Mouse (Mus musculus) heart, embryonic 11.5 days (tissue): ENCODE measurements around the gene Kdm1b. TPM values are rescaled to one million over a fixed set of nuclear protein-coding genes. Genes with fewer than 3 reads are reported as not detected.

ENCODE experiments used
- ATAC-seq: fragments of 200-750 bp; cut with Nextera tagmentation; replicated peaks from 2 replicates; pipeline ENCODE4 v1.8.0; 2017; ENCODE audit warnings: moderate library complexity; ENCODE audit not compliant: insufficient number of reproducible peaks, low FRiP score, low TSS enrichment
- H3K27ac ChIP-seq: fragments of 300-500 bp; sonication (generic); 2 replicates; pipeline ENCODE4 v1.5.1; 2014; ENCODE audit warnings: mild to moderate bottlenecking, low read depth, low read length
- H3K27me3 ChIP-seq: fragments of 300-500 bp; sonication (generic); 2 replicates; pipeline ENCODE4 v1.6.1; 2014; ENCODE audit warnings: mild to moderate bottlenecking, low read length, mixed read lengths; ENCODE audit not compliant: control insufficient read depth, insufficient read depth
- H3K36me3 ChIP-seq: fragments of 300-500 bp; sonication (generic); 2 replicates; pipeline ENCODE4 v1.6.1; 2014; ENCODE audit warnings: mild to moderate bottlenecking, low read length, moderate library complexity, mixed read lengths; ENCODE audit not compliant: control insufficient read depth, insufficient read depth
- H3K4me1 ChIP-seq: fragments of 300-500 bp; sonication (generic); 2 replicates; pipeline ENCODE4 v1.6.1; 2014; ENCODE audit warnings: low read length; ENCODE audit not compliant: control insufficient read depth, insufficient read depth
- H3K4me2 ChIP-seq: fragments of 300-500 bp; sonication (generic); 2 replicates; pipeline ENCODE4 v1.6.1; 2014; ENCODE audit warnings: mild to moderate bottlenecking, moderate library complexity
- H3K4me3 ChIP-seq: fragments of 300-500 bp; sonication (generic); 2 replicates; pipeline ENCODE4 v1.5.1; 2014; ENCODE audit warnings: low read depth, low read length
- H3K9ac ChIP-seq: fragments of 300-500 bp; sonication (generic); 2 replicates; pipeline ENCODE4 v1.6.1; 2014; ENCODE audit warnings: mild to moderate bottlenecking, low read depth, low read length, moderate library complexity
- H3K9me3 ChIP-seq: fragments of 300-500 bp; sonication (generic); replicated peaks from 2 replicates; pipeline ENCODE4 v1.6.1; 2016; ENCODE audit warnings: low read length; ENCODE audit not compliant: control insufficient read depth
- WGBS: fragments of 180-500 bp; shearing (Covaris S2); extraction: QIAGEN DNeasy Blood & Tissue Kit; methylation state at CpG from one replicate; pipeline ENCODE4 v1.1.7; 2014; ENCODE audit not compliant: insufficient replicate concordance; 5-methylcytosine and 5-hydroxymethylcytosine counted together
- polyA plus RNA-seq: library from polyadenylated mRNA; unstranded; fragments of >200 nt; fragmentation: Nextera tagmentation; extraction: Ambion mirVana; gene quantifications from 2 replicates; pipeline ENCODE4 v1.2.1, GENCODE M21; 2014

Kdm1b gene
- polyA plus RNA-seq, 1 experiment from 2014 or later, result 6.5 TPM

GRCm38 (mm10) chr13:47124449-47124848 is 81.2 kb downstream of the Kdm1b start:
- H3K36me3 ChIP-seq, result no peaks in the 10 kb centered on the region
- no peak overlapping the region for H3K9ac ChIP-seq
- H3K4me3 ChIP-seq, result no peak overlapping the region
- 32% methylated on average over 3 of the region's 3 CpGs for WGBS
- H3K9me3 ChIP-seq, result no peaks in the 10 kb centered on the region
- no peak overlapping the region for H3K27ac ChIP-seq
- no peak for ATAC-seq
- peaks cover 7% of the 10 kb centered on the region; the same call in 1 of the 2 replicates for H3K27me3 ChIP-seq
- peaks cover 18% of the 10 kb centered on the region for H3K4me1 ChIP-seq
- no peak overlapping the region for H3K4me2 ChIP-seq

GRCm38 (mm10) chr13:47124986-47125385 is 81.7 kb downstream of the Kdm1b start:
- Histone ChIP-seq H3K4me2 (no peak overlapping the region), H3K9ac (no peak overlapping the region), H3K4me3 (no peak overlapping the region), H3K27ac (no peak overlapping the region), H3K36me3 (no peaks in the 10 kb centered on the region), H3K4me1 (peaks cover 21% of the 10 kb centered on the region), H3K27me3 (peaks cover 7% of the 10 kb centered on the region; the same call in 1 of the 2 replicates), H3K9me3 (no peaks in the 10 kb centered on the region)
- 71% methylated on average over 6 of the region's 6 CpGs for WGBS
- no peak for ATAC-seq

DNA sequence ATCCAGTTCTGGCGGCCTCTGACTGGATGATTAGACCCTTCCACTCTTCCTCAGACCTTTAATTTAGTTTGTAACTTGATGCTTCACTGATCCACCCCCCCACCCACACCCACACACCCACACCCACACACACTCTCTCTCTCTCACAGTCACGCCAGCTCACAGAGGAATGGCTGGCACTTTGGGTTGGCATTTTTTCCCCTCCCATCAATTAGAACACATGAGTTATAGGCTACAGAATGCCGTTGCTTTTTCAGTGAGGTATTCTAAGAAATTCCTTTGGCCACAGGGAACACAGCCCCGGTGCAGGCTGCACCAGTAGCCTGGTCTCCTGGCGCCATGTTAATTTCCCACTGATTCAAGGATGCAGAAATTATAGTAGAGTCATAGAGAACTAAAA is 82.3 kb downstream of the Kdm1b start:
- Histone ChIP-seq H3K9me3 (no peaks in the 10 kb centered on the region), H3K4me2 (no peak overlapping the region), H3K4me1 (peaks cover 21% of the 10 kb centered on the region), H3K4me3 (no peak overlapping the region), H3K27ac (no peak overlapping the region), H3K9ac (no peak overlapping the region), H3K27me3 (peaks cover 7% of the 10 kb centered on the region; the same call in 1 of the 2 replicates), H3K36me3 (no peaks in the 10 kb centered on the region)
- WGBS, result 79% methylated on average over 5 of the region's 5 CpGs
- no peak for ATAC-seq

GRCm38 (mm10) chr13:47129090-47129489 is 85.8 kb downstream of the Kdm1b start:
- H3K4me1 ChIP-seq, result peaks cover 15% of the 10 kb centered on the region
- H3K4me2 ChIP-seq, result peak overlapping the region; percentile 17; the same call in 1 of the 2 replicates
- H3K4me3 ChIP-seq, result no peak overlapping the region
- H3K36me3 ChIP-seq, result no peaks in the 10 kb centered on the region
- H3K9ac ChIP-seq, result no peak overlapping the region
- no peaks in the 10 kb centered on the region for H3K27me3 ChIP-seq
- H3K27ac ChIP-seq, result peak overlapping the region; percentile 70
- H3K9me3 ChIP-seq, result no peaks in the 10 kb centered on the region
- no peak for ATAC-seq
- whole genome bisulfite sequencing, result 41% methylated on average over 4 of the region's 4 CpGs

DNA sequence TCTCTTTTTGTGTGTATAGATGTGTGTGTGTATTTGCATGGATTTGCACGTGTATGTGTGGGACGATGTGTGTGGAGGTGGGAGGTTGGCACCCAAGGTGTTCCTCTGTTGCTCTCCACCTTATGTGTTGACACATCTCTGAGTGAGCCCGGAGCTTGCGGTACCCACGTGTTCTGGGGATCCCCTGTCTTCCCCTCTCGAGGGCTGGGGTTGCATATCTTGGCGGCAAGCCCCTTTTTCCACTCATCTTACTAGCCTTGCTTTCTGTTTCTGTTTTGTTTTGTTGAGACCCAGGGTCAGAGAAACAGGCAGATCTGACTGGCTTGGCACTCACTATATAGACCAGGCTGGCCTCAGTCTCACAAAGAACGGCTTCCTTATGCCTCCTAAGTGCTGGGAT is 89.8 kb downstream of the Kdm1b start:
- Histone ChIP-seq H3K27me3 (no peaks in the 10 kb centered on the region), H3K27ac (no peak overlapping the region), H3K9me3 (no peaks in the 10 kb centered on the region), H3K4me2 (no peak overlapping the region), H3K4me3 (no peak overlapping the region), H3K4me1 (peaks cover 6% of the 10 kb centered on the region; the same call in 1 of the 2 replicates), H3K9ac (no peak overlapping the region), H3K36me3 (no peaks in the 10 kb centered on the region)
- 72% methylated on average over 8 of the region's 8 CpGs for WGBS
- no peak for ATAC-seq

GRCm38 (mm10) chr13:47134836-47135235 is 91.5 kb downstream of the Kdm1b start:
- Histone ChIP-seq H3K4me1 (0 out of 2 replicates have a peak, but pooled peaks cover under 1% of the 10 kb centered on the region), H3K36me3 (peaks cover 3% of the 10 kb centered on the region; the same call in 1 of the 2 replicates), H3K4me3 (no peak overlapping the region), H3K27ac (no peak overlapping the region), H3K9me3 (0 out of 2 replicates have a peak, but pooled peaks cover 4% of the 10 kb centered on the region), H3K27me3 (no peaks in the 10 kb centered on the region), H3K9ac (no peak overlapping the region), H3K4me2 (no peak overlapping the region)
- 89% methylated on average over 7 of the region's 7 CpGs for WGBS
- ATAC-seq, result no peak

Other genes with a start within 250 kb of the Kdm1b start
- 39.8 and 42.6 TPM in 2 replicates for gene Kif13a, start 113.6 kb upstream of the Kdm1b start, polyA plus RNA-seq
- 2.7 and 2.8 TPM in 2 replicates for gene Nhlrc1, start 28.6 kb upstream of the Kdm1b start, polyA plus RNA-seq
- 16.7 and 17.4 TPM in 2 replicates for gene Tpmt, start 1.2 kb downstream of the Kdm1b start, polyA plus RNA-seq
- gene Dek, start 62.7 kb downstream of the Kdm1b start, polyA plus RNA-seq, result 165 and 200 TPM in 2 replicates
- gene Rnf144b, start 79.2 kb downstream of the Kdm1b start, polyA plus RNA-seq, result 1.6 TPM in 2 replicates